Mouse (Mus musculus) cerebellum, adult 2 months (tissue): ENCODE measurements at regions not wholly inside any gene's neighbourhood (a gene's known extent, or its start where the extent isn't known, plus 50 kb on each side); places are given as distances from the start of the nearest gene placed in this dataset.
"Not testable (repeated sequence)": the region's sequence is repeated elsewhere in the genome, so short reads cannot be mapped to it uniquely, and the experiment has no call there.

Experiments
- DNase-seq, 2 experiments: peaks; one replicate each; pipeline ENCODE4 v3.0.0; 2021
- H3K27ac ChIP-seq: fragments of 200-500 bp; 2 replicates; pipeline ENCODE4 v1.5.1; 2012; ENCODE audit warnings: low read length, control low read depth, inconsistent platforms; ENCODE audit not compliant: insufficient read depth
- H3K27me3 ChIP-seq: fragments of 200-500 bp; 2 replicates; pipeline ENCODE4 v1.6.1; 2012; ENCODE audit warnings: inconsistent platforms, mild to moderate bottlenecking, low read length, moderate library complexity; ENCODE audit not compliant: control insufficient read depth, insufficient read depth
- H3K4me1 ChIP-seq: fragments of 200-500 bp; 2 replicates; pipeline ENCODE4 v1.6.1; 2011; ENCODE audit warnings: low read length; ENCODE audit not compliant: control insufficient read depth, insufficient read depth
- H3K4me3 ChIP-seq: fragments of 200-500 bp; replicated peaks from 2 replicates; pipeline ENCODE3; 2011; ENCODE audit warnings: mild to moderate bottlenecking, low read depth, low read length, control low read depth; ENCODE audit not compliant: insufficient read depth
- CTCF ChIP-seq: fragments of 200-500 bp; IDR thresholded peaks from 2 replicates; pipeline ENCODE4 v1.5.1; 2011; ENCODE audit warnings: low read depth, mild to moderate bottlenecking, control low read depth, low read length, moderate library complexity, borderline replicate concordance; ENCODE audit not compliant: insufficient read depth
- POLR2A ChIP-seq: fragments of 200-500 bp; IDR thresholded peaks from 2 replicates; pipeline ENCODE4 v1.6.1; 2011; ENCODE audit warnings: low read length, control low read depth, borderline replicate concordance; ENCODE audit not compliant: insufficient read depth
- WGBS: fragments of 180-500 bp; shearing (Covaris S2); methylation state at CpG from one replicate; pipeline ENCODE4 v1.1.7; 2018; 5-methylcytosine and 5-hydroxymethylcytosine counted together

GRCm38 (mm10) chr10:50370611-50371010, 221.9 kb upstream of the Ascc3 start:
- TF ChIP-seq CTCF = peak; percentile 54; the same call in 1 of the 2 replicates
- TF ChIP-seq POLR2A = no peak
- no peaks in the 10 kb centered on the region for H3K27me3 ChIP-seq
- H3K4me3 ChIP-seq = no peak overlapping the region
- H3K27ac ChIP-seq = no peak overlapping the region
- no peaks in the 10 kb centered on the region for H3K4me1 ChIP-seq
- 59% methylated on average over 1 of the region's 1 CpGs for WGBS
- peak; percentile 40 for DNase-seq

GRCm38 (mm10) chr10:50392617-50393016, 199.9 kb upstream of the Ascc3 start:
- H3K27ac ChIP-seq, DNase-seq, H3K4me3 ChIP-seq, H3K27me3 ChIP-seq, H3K4me1 ChIP-seq: not testable (repeated sequence)
- WGBS = 95% methylated on average over 17 of the region's 17 CpGs
